Mouse (Mus musculus): ENCODE measurements around the gene Ugt1a1. TPM values are rescaled to one million over a fixed set of nuclear protein-coding genes. Genes with fewer than 3 reads are reported as not detected.

Gene Ugt1a1
- polyA plus RNA-seq, 1 experiment from 2014 or later: 1.2 TPM

DNA sequence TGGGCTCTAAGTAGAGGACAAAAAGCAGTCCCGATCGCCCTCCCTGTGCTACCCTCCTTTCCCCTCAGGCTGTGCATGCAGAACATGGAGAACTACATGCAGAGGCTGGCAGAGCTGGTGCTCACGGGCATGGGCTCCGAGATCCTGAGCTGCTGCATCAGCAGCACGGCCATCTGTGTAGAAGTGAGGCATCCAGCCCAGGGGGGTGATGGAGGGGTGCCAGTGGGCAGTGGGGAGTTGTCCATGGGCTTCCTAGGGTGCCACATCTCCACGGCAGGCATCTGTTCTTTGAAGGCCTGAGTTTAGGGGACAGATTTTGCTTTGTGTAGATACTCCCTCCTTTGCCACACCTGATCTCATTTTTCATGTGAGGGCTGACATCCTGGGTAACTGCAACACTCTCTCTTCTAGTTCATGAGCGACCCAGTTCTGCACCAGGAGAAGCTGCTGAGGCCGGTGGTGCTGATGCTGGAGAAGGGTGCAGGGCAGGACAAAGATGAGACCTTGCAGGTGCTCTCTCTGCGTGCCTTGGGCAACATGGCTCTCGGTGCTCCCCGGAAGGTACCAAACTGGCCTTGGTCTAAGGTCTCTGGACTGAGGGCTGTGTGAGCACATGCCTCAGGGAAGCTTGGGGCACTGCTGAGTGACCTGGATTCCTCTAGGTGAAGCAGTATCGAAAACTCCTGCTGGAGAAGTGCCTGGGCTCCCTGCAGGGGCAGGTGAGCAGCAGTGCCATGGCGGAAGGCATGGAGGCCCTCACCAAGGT lies 44.4 kb downstream of the Ugt1a1 start:
- ATAC-seq (replicated peaks; ENCODE audit: low FRiP score): no peak
- Histone ChIP-seq H3K9me3 (replicated peaks) (peaks cover 25% of the 10 kb centered on the region), H3K36me3 (peaks cover 16% of the 10 kb centered on the region), H3K4me1 (peaks cover 13% of the 10 kb centered on the region), H3K4me2 (no peak overlapping the region), H3K27me3 (no peaks in the 10 kb centered on the region), H3K27ac (no peak overlapping the region), H3K4me3 (replicated peaks) (no peak overlapping the region), H3K9ac (no peak overlapping the region)
- WGBS: 79% methylated on average over 13 of the region's 13 CpGs

DNA sequence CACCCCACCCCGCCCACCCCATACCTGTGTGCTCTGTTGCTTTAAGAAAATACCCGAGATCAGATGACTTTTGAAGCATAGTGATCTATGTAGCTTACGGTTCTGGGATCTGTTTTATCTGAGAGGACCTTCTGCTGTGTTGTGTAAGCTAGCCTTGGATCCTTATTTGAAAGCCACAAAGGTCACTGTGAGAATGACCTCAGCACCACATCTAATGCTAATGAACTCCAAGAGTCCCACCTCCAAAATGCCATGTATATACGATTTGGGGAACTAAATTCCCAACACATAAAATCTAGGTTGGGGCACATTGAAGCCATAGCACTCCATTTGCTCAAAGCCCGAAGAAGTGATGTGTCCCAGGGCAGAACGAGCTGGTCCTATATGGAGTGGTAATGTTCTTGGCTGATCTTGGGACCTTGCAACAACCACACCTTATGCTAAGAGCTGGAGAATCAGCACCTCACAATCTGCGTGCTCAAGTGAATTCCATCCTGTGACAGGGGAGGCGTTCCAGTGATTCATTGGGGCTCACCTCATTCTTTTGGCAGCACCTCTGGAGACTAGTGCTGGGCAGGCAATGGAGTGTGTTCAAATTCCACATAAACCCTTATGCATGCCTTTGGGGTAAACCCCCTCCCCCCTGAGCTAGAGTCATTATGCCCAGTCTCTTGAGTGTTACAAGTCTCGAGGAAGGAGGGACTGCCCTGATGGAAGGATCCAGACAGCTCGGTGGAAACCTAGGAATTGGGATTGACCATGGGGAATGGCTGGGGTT lies 45.3 kb downstream of the Ugt1a1 start:
- no peak overlapping the region for H3K4me3 ChIP-seq (replicated peaks)
- no peak for ATAC-seq (replicated peaks; ENCODE audit: low FRiP score)
- WGBS: 75% methylated on average over 10 of the region's 10 CpGs

DNA sequence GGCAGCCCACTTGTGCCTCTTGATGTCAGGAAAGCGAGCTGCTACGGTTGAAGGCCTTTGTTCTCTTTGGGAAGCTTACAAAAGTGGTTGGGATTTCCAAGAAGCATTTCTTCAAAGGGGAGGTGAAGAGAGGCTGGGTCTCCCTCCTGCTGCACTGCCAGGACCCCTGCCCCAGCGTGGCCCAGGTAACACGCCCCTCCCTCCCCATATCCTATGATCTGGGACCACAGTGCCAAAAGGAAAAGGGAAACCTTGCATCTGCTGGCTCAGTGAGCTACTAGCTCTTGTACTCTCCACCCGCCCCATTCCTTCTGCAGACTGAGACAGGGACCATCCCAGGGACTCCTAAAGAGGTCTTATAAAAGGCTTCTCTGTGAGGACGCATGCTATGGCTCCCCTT lies 45.9 kb downstream of the Ugt1a1 start:
- H3K9ac ChIP-seq: no peak overlapping the region
- H3K27ac ChIP-seq: no peak overlapping the region
- peaks cover 31% of the 10 kb centered on the region for H3K36me3 ChIP-seq
- H3K4me1 ChIP-seq: peaks cover 18% of the 10 kb centered on the region
- no peak overlapping the region for H3K4me3 ChIP-seq (replicated peaks)
- 80% methylated on average over 6 of the region's 6 CpGs for WGBS
- no peaks in the 10 kb centered on the region for H3K27me3 ChIP-seq
- no peak overlapping the region for H3K4me2 ChIP-seq
- peaks cover 18% of the 10 kb centered on the region; the same call in 1 of the 2 replicates for H3K9me3 ChIP-seq (replicated peaks)
- no peak for ATAC-seq (replicated peaks; ENCODE audit: low FRiP score)

More for the DNA sequence above, 45.3 kb downstream of the Ugt1a1 start:
- H3K36me3 ChIP-seq: peaks cover 25% of the 10 kb centered on the region
- peaks cover 23% of the 10 kb centered on the region for H3K9me3 ChIP-seq (replicated peaks)
- H3K4me1 ChIP-seq: peaks cover 13% of the 10 kb centered on the region
- no peak overlapping the region for H3K9ac ChIP-seq
- no peak overlapping the region for H3K4me2 ChIP-seq
- H3K27ac ChIP-seq: no peak overlapping the region
- no peaks in the 10 kb centered on the region for H3K27me3 ChIP-seq

DNA sequence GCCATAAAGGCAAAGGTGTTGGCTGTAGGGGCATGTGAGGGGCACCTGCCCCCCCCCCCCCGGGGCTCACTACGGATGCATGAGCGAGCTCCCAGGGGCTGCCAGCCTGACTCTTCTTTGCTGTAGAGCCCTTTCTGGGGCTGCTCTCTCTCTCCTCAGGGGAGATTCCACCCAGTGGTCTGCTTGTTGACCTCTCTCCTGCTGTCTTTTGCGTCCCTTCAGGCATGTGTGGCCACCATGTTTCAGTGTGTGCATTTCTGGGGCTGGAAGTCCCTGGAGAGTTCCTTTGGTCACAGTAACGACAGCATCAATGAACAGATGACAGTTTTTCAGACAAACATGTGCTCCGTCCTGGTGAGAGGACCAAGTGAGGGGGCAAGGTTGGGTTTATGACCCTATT lies 46.6 kb downstream of the Ugt1a1 start:
- H3K4me3 ChIP-seq (replicated peaks): no peak overlapping the region
- no peak overlapping the region for H3K9ac ChIP-seq
- H3K4me1 ChIP-seq: peaks cover 20% of the 10 kb centered on the region
- 69% methylated on average over 6 of the region's 6 CpGs for WGBS
- H3K4me2 ChIP-seq: no peak overlapping the region
- peaks cover 38% of the 10 kb centered on the region for H3K36me3 ChIP-seq
- no peak for ATAC-seq (replicated peaks; ENCODE audit: low FRiP score)
- no peaks in the 10 kb centered on the region for H3K27me3 ChIP-seq
- peaks cover 18% of the 10 kb centered on the region; the same call in 1 of the 2 replicates for H3K9me3 ChIP-seq (replicated peaks)
- no peak overlapping the region for H3K27ac ChIP-seq

DNA sequence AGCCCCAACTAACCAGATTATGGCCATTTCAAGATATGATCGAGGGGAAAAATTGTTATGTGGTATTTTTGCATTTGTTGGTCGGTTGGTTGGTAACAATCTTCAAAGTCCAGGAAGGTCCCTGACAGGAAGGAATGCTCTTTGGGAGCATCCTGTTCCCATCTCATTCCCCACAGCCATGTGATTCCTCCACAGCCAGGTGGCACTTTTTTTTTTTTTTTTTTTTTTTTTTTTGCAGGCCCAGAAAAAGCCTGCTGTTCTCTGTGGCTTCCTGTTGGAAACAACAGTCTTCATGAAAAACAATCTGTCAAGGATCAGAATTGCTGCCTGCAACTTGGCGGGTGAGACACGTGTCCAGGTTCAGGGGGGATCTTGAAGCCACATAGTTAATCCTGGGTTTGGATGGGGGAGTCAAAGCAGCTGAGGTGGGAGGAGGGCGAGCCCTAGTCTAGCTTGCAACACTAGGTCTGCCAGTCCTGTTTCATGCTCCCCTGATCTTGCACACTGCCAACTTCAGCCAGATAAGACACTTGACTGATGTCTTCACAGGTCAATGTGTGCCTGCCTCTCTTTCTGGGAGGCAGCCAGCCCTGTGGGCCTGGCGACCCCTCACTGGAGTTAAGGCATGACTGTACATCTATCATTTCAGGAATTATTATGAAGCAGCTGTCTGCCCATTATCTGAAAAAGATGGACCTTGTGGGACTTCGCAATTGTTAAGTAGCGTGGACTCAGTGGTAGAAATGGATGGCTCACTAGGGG lies 47.3 kb downstream of the Ugt1a1 start:
- H3K9ac ChIP-seq: no peak overlapping the region
- H3K4me2 ChIP-seq: no peak overlapping the region
- H3K4me3 ChIP-seq (replicated peaks): no peak overlapping the region
- ATAC-seq (replicated peaks; ENCODE audit: low FRiP score): peak; percentile 24
- no peaks in the 10 kb centered on the region for H3K27me3 ChIP-seq
- WGBS: 56% methylated on average over 8 of the region's 8 CpGs
- H3K36me3 ChIP-seq: peaks cover 45% of the 10 kb centered on the region
- H3K9me3 ChIP-seq (replicated peaks): peaks cover 18% of the 10 kb centered on the region; the same call in 1 of the 2 replicates
- H3K27ac ChIP-seq: peak overlapping the region; percentile 2
- peaks cover 20% of the 10 kb centered on the region for H3K4me1 ChIP-seq

DNA sequence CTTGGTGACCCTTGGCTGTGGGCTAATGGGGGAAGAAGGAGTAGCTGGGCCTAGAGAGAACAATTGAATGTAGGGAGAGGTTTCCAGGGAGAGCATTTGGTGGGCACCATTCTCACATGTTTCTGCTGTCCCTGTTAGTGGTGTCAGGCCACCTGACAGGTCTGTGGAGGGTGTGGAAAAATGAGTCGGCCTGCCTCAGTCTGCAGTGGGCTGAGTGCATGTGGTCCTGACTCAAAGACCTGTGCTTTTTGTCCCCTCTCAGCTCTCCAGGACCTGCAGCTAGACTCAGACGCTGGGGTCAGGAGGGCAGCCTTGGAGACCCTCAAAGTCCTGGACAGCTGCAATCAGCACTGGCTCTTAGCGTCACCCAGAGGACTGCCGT lies 47.9 kb downstream of the Ugt1a1 start:
- H3K4me3 ChIP-seq (replicated peaks): no peak overlapping the region
- no peak overlapping the region for H3K9ac ChIP-seq
- peaks cover 50% of the 10 kb centered on the region for H3K36me3 ChIP-seq
- H3K4me2 ChIP-seq: no peak overlapping the region
- peaks cover 18% of the 10 kb centered on the region; the same call in 1 of the 2 replicates for H3K9me3 ChIP-seq (replicated peaks)
- no peaks in the 10 kb centered on the region for H3K27me3 ChIP-seq
- ATAC-seq (replicated peaks; ENCODE audit: low FRiP score): peak; percentile 7
- peak overlapping the region; percentile 2; the same call in 1 of the 2 replicates for H3K27ac ChIP-seq
- WGBS: 75% methylated on average over 4 of the region's 4 CpGs
- H3K4me1 ChIP-seq: peaks cover 20% of the 10 kb centered on the region

DNA sequence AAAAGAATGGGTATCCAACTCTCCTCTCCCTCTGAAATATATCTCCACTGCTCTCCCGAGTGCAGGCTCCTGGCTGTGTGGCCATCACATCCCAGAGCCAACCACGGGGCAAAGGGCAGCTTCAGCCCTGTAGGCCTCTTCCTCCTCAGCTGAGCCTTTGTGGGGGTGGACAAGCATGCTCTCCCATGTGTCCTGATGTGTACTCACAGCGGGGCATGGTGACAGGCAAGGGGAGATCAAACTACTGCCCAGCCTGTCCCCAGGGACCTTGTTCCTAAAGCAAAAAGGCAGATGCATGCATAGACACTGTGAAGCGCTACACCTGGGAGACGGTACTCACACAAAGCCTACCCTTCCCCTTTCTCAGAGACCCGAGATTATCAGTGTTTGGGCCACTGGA lies 48.4 kb downstream of the Ugt1a1 start:
- Histone ChIP-seq H3K9ac (no peak overlapping the region), H3K4me2 (no peak overlapping the region), H3K4me1 (peaks cover 20% of the 10 kb centered on the region), H3K27ac (no peak overlapping the region), H3K4me3 (replicated peaks) (no peak overlapping the region), H3K36me3 (peaks cover 55% of the 10 kb centered on the region), H3K27me3 (no peaks in the 10 kb centered on the region), H3K9me3 (replicated peaks) (peaks cover 15% of the 10 kb centered on the region; the same call in 1 of the 2 replicates)
- 73% methylated on average over 6 of the region's 6 CpGs for WGBS
- ATAC-seq (replicated peaks; ENCODE audit: low FRiP score): peak; percentile 19; the same call in 1 of the 2 replicates

DNA sequence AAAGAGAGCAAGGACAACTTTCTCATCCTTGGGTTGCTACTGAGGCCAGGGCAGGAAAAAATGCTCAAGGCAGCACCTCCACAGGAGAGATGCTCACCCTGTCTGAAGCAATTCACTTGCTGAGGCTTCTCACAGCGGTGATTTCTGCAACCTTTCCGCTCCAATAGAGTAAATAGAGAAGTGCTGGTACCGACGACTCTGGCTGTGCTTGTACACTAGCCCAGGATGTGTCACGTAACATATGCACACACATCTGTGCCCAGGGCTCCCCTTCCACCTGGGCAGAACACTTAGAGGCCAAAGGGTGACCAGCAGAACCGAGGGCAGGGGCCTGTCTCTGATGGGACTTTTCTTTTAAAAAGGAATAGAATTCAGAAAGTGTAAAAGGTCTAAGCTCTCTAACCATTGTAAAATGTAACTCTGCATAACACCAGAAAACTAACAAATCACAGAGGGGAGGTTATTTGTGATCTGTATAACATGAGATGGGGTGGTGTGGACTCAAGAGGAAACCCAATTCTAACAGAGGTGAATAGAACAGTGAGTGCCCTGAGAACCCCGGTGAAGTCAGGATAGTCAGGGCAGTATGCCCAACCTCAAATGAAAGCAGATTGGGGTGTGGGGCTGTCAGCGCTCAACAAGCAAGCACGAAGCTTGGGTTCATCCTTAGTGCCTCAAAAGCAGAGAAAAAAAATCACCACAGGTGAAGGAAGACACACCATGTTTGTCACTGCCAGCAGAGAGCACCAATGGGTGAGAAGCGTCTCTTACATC lies 49.0 kb downstream of the Ugt1a1 start:
- Histone ChIP-seq H3K4me3 (replicated peaks) (no peak overlapping the region), H3K4me2 (no peak overlapping the region), H3K36me3 (peaks cover 62% of the 10 kb centered on the region), H3K9me3 (replicated peaks) (0 out of 2 replicates have a peak, but pooled peaks cover 12% of the 10 kb centered on the region), H3K27ac (no peak overlapping the region), H3K4me1 (peaks cover 20% of the 10 kb centered on the region), H3K27me3 (no peaks in the 10 kb centered on the region), H3K9ac (no peak overlapping the region)
- no peak for ATAC-seq (replicated peaks; ENCODE audit: low FRiP score)
- 82% methylated on average over 10 of the region's 10 CpGs for whole genome bisulfite sequencing

DNA sequence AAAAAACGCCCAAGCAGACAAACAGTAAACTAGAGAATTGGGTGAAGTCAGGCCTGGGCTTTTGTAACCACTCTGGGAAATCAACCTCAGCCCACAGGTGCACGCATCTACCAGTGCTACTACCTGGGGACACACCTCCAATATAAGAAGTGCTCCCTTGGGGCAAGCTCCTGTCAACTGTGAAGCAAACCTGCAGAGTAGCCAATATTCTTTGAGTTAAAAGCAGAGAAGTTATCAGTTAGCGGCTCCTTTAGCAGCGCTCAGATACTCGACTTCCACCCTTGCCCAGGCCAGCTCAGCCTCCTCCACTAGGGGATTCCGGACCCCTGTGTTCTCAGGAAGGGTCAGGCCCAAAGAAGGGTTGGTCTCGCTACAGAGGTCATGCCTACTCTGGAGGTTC lies 49.9 kb downstream of the Ugt1a1 start:
- Histone ChIP-seq H3K4me3 (replicated peaks) (no peak overlapping the region), H3K9me3 (replicated peaks) (0 out of 2 replicates have a peak, but pooled peaks cover 5% of the 10 kb centered on the region), H3K4me2 (no peak overlapping the region), H3K36me3 (peaks cover 71% of the 10 kb centered on the region), H3K27ac (no peak overlapping the region), H3K4me1 (peaks cover 20% of the 10 kb centered on the region), H3K9ac (no peak overlapping the region), H3K27me3 (no peaks in the 10 kb centered on the region)
- no peak for ATAC-seq (replicated peaks; ENCODE audit: low FRiP score)
- 84% methylated on average over 7 of the region's 7 CpGs for WGBS

DNA sequence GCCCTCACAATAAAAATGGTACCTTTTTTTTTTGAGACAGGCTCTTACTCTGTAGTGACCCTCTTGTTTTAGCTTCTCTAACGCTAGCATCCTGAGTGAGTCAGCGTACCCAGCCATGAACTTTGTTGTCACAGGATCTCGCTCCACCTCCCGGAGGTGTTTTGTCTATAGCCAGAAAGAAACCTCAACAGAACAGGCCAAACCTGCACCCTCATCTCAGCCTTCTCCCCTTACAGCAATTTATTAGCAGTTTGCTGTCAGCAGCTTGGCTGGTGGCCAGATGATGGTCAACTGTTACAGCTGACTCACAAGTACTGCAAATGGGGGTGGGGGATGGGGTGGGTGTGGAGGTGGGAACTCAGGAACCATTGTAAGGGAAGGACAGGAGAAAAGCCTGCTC lies 50.5 kb downstream of the Ugt1a1 start:
- 62% methylated on average over 4 of the region's 4 CpGs for WGBS

DNA sequence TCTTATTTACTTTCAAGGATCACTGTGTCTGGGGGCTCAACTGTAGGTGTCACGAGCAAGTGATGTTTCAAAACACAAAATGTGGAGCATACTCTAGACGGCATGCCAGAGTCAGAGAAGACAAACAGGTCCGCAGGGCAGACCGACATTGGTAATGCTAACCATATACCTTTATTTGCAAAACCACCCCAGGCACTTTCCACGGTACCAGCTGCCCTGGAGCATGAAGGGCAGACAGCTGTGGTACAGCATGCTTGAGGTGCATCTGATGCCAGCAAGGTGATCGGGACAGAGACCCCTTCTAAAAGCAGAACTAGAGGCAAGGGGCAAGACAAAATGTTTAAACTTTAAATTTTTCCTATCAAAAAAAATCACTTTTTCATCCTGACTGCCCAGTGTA lies 51.2 kb downstream of the Ugt1a1 start:
- H3K9ac ChIP-seq: no peak overlapping the region
- H3K27ac ChIP-seq: no peak overlapping the region
- no peaks in the 10 kb centered on the region for H3K9me3 ChIP-seq (replicated peaks)
- H3K4me3 ChIP-seq (replicated peaks): no peak overlapping the region
- H3K4me1 ChIP-seq: peaks cover 20% of the 10 kb centered on the region
- peaks cover 84% of the 10 kb centered on the region for H3K36me3 ChIP-seq
- ATAC-seq (replicated peaks; ENCODE audit: low FRiP score): no peak
- no peak overlapping the region for H3K4me2 ChIP-seq
- 75% methylated on average over 6 of the region's 6 CpGs for WGBS
- H3K27me3 ChIP-seq: no peaks in the 10 kb centered on the region

More for the DNA sequence above, 50.5 kb downstream of the Ugt1a1 start:
- Histone ChIP-seq H3K9ac (no peak overlapping the region), H3K4me1 (peaks cover 20% of the 10 kb centered on the region), H3K4me2 (no peak overlapping the region), H3K36me3 (peaks cover 77% of the 10 kb centered on the region), H3K27ac (no peak overlapping the region), H3K4me3 (replicated peaks) (no peak overlapping the region), H3K27me3 (no peaks in the 10 kb centered on the region), H3K9me3 (replicated peaks) (0 out of 2 replicates have a peak, but pooled peaks cover 2% of the 10 kb centered on the region)
- no peak for ATAC-seq (replicated peaks; ENCODE audit: low FRiP score)

All from kidney, embryonic 15.5 days (tissue).